Mouse (Mus musculus) heart, embryonic 16.5 days (tissue): ENCODE data around the gene Olfm2. TPM values are rescaled to one million over a fixed set of nuclear protein-coding genes. Genes with fewer than 3 reads are reported as not detected.

Experiments
- ATAC-seq: fragments of 200-750 bp; cut with Nextera tagmentation; replicated peaks from 2 replicates; pipeline ENCODE4 v1.8.0; 2017; ENCODE audit warnings: moderate number of reproducible peaks; ENCODE audit not compliant: insufficient read depth, low FRiP score; ENCODE audit errors: extremely low read depth
- H3K27ac ChIP-seq: fragments of 300-500 bp; sonication (generic); 2 replicates; pipeline ENCODE4 v1.5.1; 2014; ENCODE audit warnings: mild to moderate bottlenecking, low read length, control low read depth, moderate library complexity
- H3K27me3 ChIP-seq: fragments of 300-500 bp; sonication (generic); 2 replicates; pipeline ENCODE4 v1.6.1; 2014; ENCODE audit warnings: low read length, mixed read lengths; ENCODE audit not compliant: control insufficient read depth, insufficient read depth
- H3K36me3 ChIP-seq: fragments of 300-500 bp; sonication (generic); 2 replicates; pipeline ENCODE4 v1.6.1; 2014; ENCODE audit not compliant: control insufficient read depth, insufficient read depth
- H3K4me1 ChIP-seq: fragments of 300-500 bp; sonication (generic); 2 replicates; pipeline ENCODE4 v1.6.1; 2014; ENCODE audit warnings: low read length, mixed read lengths; ENCODE audit not compliant: control insufficient read depth, insufficient read depth
- H3K4me2 ChIP-seq: fragments of 300-500 bp; sonication (generic); 2 replicates; pipeline ENCODE4 v1.6.1; 2014; ENCODE audit warnings: low read depth, mild to moderate bottlenecking, control low read depth, low read length
- H3K4me3 ChIP-seq: fragments of 300-500 bp; sonication (generic); 2 replicates; pipeline ENCODE4 v1.5.1; 2014; ENCODE audit warnings: mild to moderate bottlenecking, control low read depth, low read length
- H3K9ac ChIP-seq: fragments of 300-500 bp; sonication (generic); 2 replicates; pipeline ENCODE4 v1.6.1; 2014; ENCODE audit warnings: low read length, control low read depth
- H3K9me3 ChIP-seq: fragments of 300-500 bp; sonication (generic); replicated peaks from 2 replicates; pipeline ENCODE4 v1.6.1; 2016; ENCODE audit warnings: low read length; ENCODE audit not compliant: control insufficient read depth
- WGBS: fragments of 180-500 bp; shearing (Covaris S2); extraction: QIAGEN DNeasy Blood & Tissue Kit; methylation state at CpG from one replicate; pipeline ENCODE4 v1.1.7; 2014; 5-methylcytosine and 5-hydroxymethylcytosine counted together
- polyA plus RNA-seq: library from polyadenylated mRNA; unstranded; fragments of >200 nt; fragmentation: Nextera tagmentation; extraction: Ambion mirVana; gene quantifications from 2 replicates; pipeline ENCODE4 v1.2.1, GENCODE M21; 2015

The Olfm2 gene
- polyA plus RNA-seq, 1 experiment from 2014 or later = 1.4 TPM

GRCm38 (mm10) chr9:20751477-20752029 lies 5.4 kb upstream of the Olfm2 start:
- Histone ChIP-seq H3K9ac (no peak overlapping the region), H3K4me1 (no peaks in the 10 kb centered on the region), H3K27ac (no peak overlapping the region), H3K9me3 (no peaks in the 10 kb centered on the region), H3K4me2 (no peak overlapping the region), H3K36me3 (no peaks in the 10 kb centered on the region), H3K27me3 (peaks cover 19% of the 10 kb centered on the region), H3K4me3 (no peak overlapping the region)
- WGBS = 46% methylated on average over 6 of the region's 6 CpGs
- ATAC-seq = no peak

GRCm38 (mm10) chr9:20749213-20749612 lies 3.1 kb upstream of the Olfm2 start:
- H3K9ac ChIP-seq = no peak overlapping the region
- peaks cover 5% of the 10 kb centered on the region for H3K4me1 ChIP-seq
- WGBS = 47% methylated on average over 5 of the region's 5 CpGs
- H3K4me2 ChIP-seq = no peak overlapping the region
- no peak overlapping the region for H3K27ac ChIP-seq
- H3K9me3 ChIP-seq = no peaks in the 10 kb centered on the region
- ATAC-seq = no peak
- H3K4me3 ChIP-seq = no peak overlapping the region
- H3K36me3 ChIP-seq = no peaks in the 10 kb centered on the region
- H3K27me3 ChIP-seq = peaks cover 43% of the 10 kb centered on the region

GRCm38 (mm10) chr9:20748540-20748939 lies 2.4 kb upstream of the Olfm2 start:
- peaks cover 49% of the 10 kb centered on the region for H3K27me3 ChIP-seq
- H3K27ac ChIP-seq = no peak overlapping the region
- H3K4me3 ChIP-seq = no peak overlapping the region
- 0 out of 2 replicates have a peak, but pooled peaks cover 3% of the 10 kb centered on the region for H3K9me3 ChIP-seq
- ATAC-seq = no peak
- no peaks in the 10 kb centered on the region for H3K36me3 ChIP-seq
- 56% methylated on average over 3 of the region's 3 CpGs for WGBS
- no peak overlapping the region for H3K9ac ChIP-seq
- peaks cover 5% of the 10 kb centered on the region for H3K4me1 ChIP-seq
- no peak overlapping the region for H3K4me2 ChIP-seq

- Histone ChIP-seq H3K9ac (no peak overlapping the region), H3K4me3 (no peak overlapping the region), H3K9me3 (0 out of 2 replicates have a peak, but pooled peaks cover 3% of the 10 kb centered on the region), H3K4me1 (peaks cover 5% of the 10 kb centered on the region), H3K27ac (no peak overlapping the region), H3K4me2 (no peak overlapping the region), H3K36me3 (no peaks in the 10 kb centered on the region), H3K27me3 (peaks cover 54% of the 10 kb centered on the region)
- ATAC-seq = no peak
- 7% methylated on average over 3 of the region's 3 CpGs for WGBS
These were observed 1.5 kb upstream of the Olfm2 start for GRCm38 (mm10) chr9:20747682-20748081.

GRCm38 (mm10) chr9:20745129-20745966 lies 801 bp downstream of the Olfm2 start:
- H3K9me3 ChIP-seq = 0 out of 2 replicates have a peak, but pooled peaks cover 3% of the 10 kb centered on the region
- H3K36me3 ChIP-seq = no peaks in the 10 kb centered on the region
- peak overlapping the region; percentile 46 for H3K4me3 ChIP-seq
- 10% methylated on average over 17 of the region's 17 CpGs for WGBS
- ATAC-seq = no peak
- peaks cover 7% of the 10 kb centered on the region for H3K4me1 ChIP-seq
- H3K27me3 ChIP-seq = peaks cover 54% of the 10 kb centered on the region
- H3K27ac ChIP-seq = no peak overlapping the region
- H3K9ac ChIP-seq = no peak overlapping the region
- peak overlapping the region; percentile 71; the same call in 1 of the 2 replicates for H3K4me2 ChIP-seq

- H3K27me3 ChIP-seq = peaks cover 54% of the 10 kb centered on the region
- no peak overlapping the region for H3K27ac ChIP-seq
- no peak for ATAC-seq
- no peaks in the 10 kb centered on the region for H3K36me3 ChIP-seq
- 13% methylated on average over 22 of the region's 22 CpGs for WGBS
- H3K9me3 ChIP-seq = 0 out of 2 replicates have a peak, but pooled peaks cover 3% of the 10 kb centered on the region
- H3K4me1 ChIP-seq = peaks cover 7% of the 10 kb centered on the region
- H3K9ac ChIP-seq = no peak overlapping the region
- H3K4me2 ChIP-seq = no peak overlapping the region
- H3K4me3 ChIP-seq = no peak overlapping the region
These were observed 2.0 kb downstream of the Olfm2 start for GRCm38 (mm10) chr9:20743946-20744738.

- Histone ChIP-seq H3K27me3 (peaks cover 26% of the 10 kb centered on the region), H3K9ac (peak overlapping the region; percentile 35; the same call in 1 of the 2 replicates), H3K4me1 (peaks cover 3% of the 10 kb centered on the region), H3K4me3 (no peak overlapping the region), H3K4me2 (peak overlapping the region; percentile 46), H3K9me3 (0 out of 2 replicates have a peak, but pooled peaks cover 3% of the 10 kb centered on the region), H3K27ac (no peak overlapping the region), H3K36me3 (no peaks in the 10 kb centered on the region)
- under 1% methylated on average over 12 of the region's 12 CpGs for WGBS
- peak; percentile 78; the same call in 1 of the 2 replicates for ATAC-seq
These were observed 5.7 kb downstream of the Olfm2 start for GRCm38 (mm10) chr9:20740407-20740806.

- ATAC-seq = no peak
- Histone ChIP-seq H3K9ac (no peak overlapping the region), H3K27ac (no peak overlapping the region), H3K27me3 (peaks cover 6% of the 10 kb centered on the region), H3K4me2 (no peak overlapping the region), H3K4me1 (peaks cover 3% of the 10 kb centered on the region), H3K36me3 (no peaks in the 10 kb centered on the region), H3K4me3 (no peak overlapping the region), H3K9me3 (no peaks in the 10 kb centered on the region)
- 39% methylated on average over 8 of the region's 8 CpGs for WGBS
These were observed 7.7 kb downstream of the Olfm2 start for GRCm38 (mm10) chr9:20738251-20738999.
